Mouse (Mus musculus): ENCODE data around the gene Lpcat2b. TPM values are rescaled to one million over a fixed set of nuclear protein-coding genes. Genes with fewer than 3 reads are reported as not detected.
"Not testable (repeated sequence)": the region's sequence is repeated elsewhere in the genome, so short reads cannot be mapped to it uniquely, and the experiment has no call there.

Lpcat2b gene
- polyA plus RNA-seq (2012; rRNA removed) = 0.06 and 0.10 TPM in 2 replicates

GRCm38 (mm10) chr5:107431249-107431648 lies at the start of gene Lpcat2b:
Gene Lpcat2b, plus strand, starts transcription at chr5:107431549.
- TF ChIP-seq CTCF (IDR thresholded peaks at IDR 0.05; ENCODE audit: extremely low read depth, insufficient read depth, low read length) (no peak), POLR2A (IDR thresholded peaks at IDR 0.05; ENCODE audit: extremely low read depth, insufficient read depth, low read length) (no peak)
- Histone ChIP-seq H3K4me1 (ENCODE audit: control insufficient read depth, insufficient read depth, low read length) (peaks cover 2% of the 10 kb centered on the region; the same call in 1 of the 2 replicates), H3K27ac (ENCODE audit: insufficient read depth, low read length) (no peak within 1 kb of the TSS), H3K4me3 (ENCODE audit: insufficient read depth, low read length) (no peak within 1 kb of the TSS)

- H3K4me1 ChIP-seq (ENCODE audit: control insufficient read depth, insufficient read depth, low read length); H3K27ac ChIP-seq (ENCODE audit: insufficient read depth, low read length); H3K4me3 ChIP-seq (ENCODE audit: insufficient read depth, low read length): not testable (repeated sequence)
These were observed 44.9 kb upstream of the Lpcat2b start for GRCm38 (mm10) chr5:107386448-107386847.

DNA sequence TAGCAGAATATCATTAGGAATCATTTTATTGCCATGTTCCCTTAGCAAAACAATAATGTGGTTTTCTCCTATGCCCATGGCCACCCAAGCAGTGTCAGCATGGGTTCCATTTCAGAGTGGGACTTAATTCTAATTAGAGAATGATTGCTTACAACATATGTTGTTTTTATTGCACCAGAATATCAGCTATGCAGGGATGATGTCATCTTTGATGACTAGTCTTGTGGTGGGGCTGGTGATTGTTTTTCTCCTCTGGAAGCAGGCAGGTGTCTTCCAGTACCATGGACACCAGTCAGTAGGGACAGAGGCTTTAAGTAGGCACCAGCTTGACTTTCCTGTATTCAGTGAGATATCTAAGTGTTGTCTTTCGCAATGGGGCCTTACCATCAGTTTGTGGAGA lies 43.6 kb upstream of the Lpcat2b start:
- 0 out of 2 replicates have a peak, but pooled peaks cover 1% of the 10 kb centered on the region for H3K4me1 ChIP-seq (ENCODE audit: control insufficient read depth, insufficient read depth, low read length)
- no peak for TF ChIP-seq CTCF (IDR thresholded peaks at IDR 0.05; ENCODE audit: extremely low read depth, insufficient read depth, low read length)
- TF ChIP-seq POLR2A (IDR thresholded peaks at IDR 0.05; ENCODE audit: extremely low read depth, insufficient read depth, low read length) = no peak
- no peak overlapping the region for H3K27ac ChIP-seq (ENCODE audit: insufficient read depth, low read length)

DNA sequence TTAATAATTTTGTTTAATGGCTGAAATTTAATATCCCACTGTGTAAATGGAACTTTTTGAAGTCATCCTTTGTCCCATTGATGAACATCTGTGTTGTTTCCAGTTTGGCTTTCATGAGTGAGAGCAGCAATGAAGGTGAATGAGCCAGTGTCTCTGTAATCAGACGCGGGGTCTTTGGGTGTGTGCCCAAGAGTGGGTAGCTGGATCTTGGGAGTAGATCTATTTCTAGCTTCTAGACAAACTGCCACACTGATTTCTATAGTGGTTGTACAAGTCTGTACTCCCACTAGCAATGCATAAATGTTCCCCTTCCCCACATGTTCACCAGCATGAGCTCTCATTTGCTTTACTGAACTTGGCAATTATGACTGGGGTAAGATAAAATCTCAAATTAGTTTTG lies 42.0 kb upstream of the Lpcat2b start:
- Histone ChIP-seq H3K27ac (ENCODE audit: insufficient read depth, low read length) (no peak overlapping the region), H3K4me3 (ENCODE audit: insufficient read depth, low read length) (no peak overlapping the region), H3K4me1 (ENCODE audit: control insufficient read depth, insufficient read depth, low read length) (0 out of 2 replicates have a peak, but pooled peaks cover 1% of the 10 kb centered on the region)
- TF ChIP-seq POLR2A (IDR thresholded peaks at IDR 0.05; ENCODE audit: extremely low read depth, insufficient read depth, low read length) (no peak), CTCF (IDR thresholded peaks at IDR 0.05; ENCODE audit: extremely low read depth, insufficient read depth, low read length) (no peak)

More for the DNA sequence above, 43.6 kb upstream of the Lpcat2b start:
- no peak overlapping the region for H3K4me3 ChIP-seq (ENCODE audit: insufficient read depth, low read length)

- TF ChIP-seq CTCF (IDR thresholded peaks at IDR 0.05; ENCODE audit: extremely low read depth, insufficient read depth, low read length) (no peak), POLR2A (IDR thresholded peaks at IDR 0.05; ENCODE audit: extremely low read depth, insufficient read depth, low read length) (no peak)
- H3K27ac ChIP-seq (ENCODE audit: insufficient read depth, low read length) = no peak overlapping the region
- no peaks in the 10 kb centered on the region for H3K4me1 ChIP-seq (ENCODE audit: control insufficient read depth, insufficient read depth, low read length)
- no peak overlapping the region for H3K4me3 ChIP-seq (ENCODE audit: insufficient read depth, low read length)
These were observed 36.9 kb upstream of the Lpcat2b start for GRCm38 (mm10) chr5:107394437-107394836.

GRCm38 (mm10) chr5:107402436-107402835 lies 28.9 kb upstream of the Lpcat2b start, which contains the start of gene Ephx4:
Gene Ephx4, plus strand, starts transcription at chr5:107402736.
- Histone ChIP-seq H3K4me3 (ENCODE audit: insufficient read depth, low read length) (peak within 1 kb of the TSS; percentile 98), H3K4me1 (ENCODE audit: control insufficient read depth, insufficient read depth, low read length) (peaks cover 8% of the 10 kb centered on the region; the same call in 1 of the 2 replicates), H3K27ac (ENCODE audit: insufficient read depth, low read length) (peak within 1 kb of the TSS; percentile 98)
- no peak for TF ChIP-seq CTCF (IDR thresholded peaks at IDR 0.05; ENCODE audit: extremely low read depth, insufficient read depth, low read length)
- no peak for TF ChIP-seq POLR2A (IDR thresholded peaks at IDR 0.05; ENCODE audit: extremely low read depth, insufficient read depth, low read length)

DNA sequence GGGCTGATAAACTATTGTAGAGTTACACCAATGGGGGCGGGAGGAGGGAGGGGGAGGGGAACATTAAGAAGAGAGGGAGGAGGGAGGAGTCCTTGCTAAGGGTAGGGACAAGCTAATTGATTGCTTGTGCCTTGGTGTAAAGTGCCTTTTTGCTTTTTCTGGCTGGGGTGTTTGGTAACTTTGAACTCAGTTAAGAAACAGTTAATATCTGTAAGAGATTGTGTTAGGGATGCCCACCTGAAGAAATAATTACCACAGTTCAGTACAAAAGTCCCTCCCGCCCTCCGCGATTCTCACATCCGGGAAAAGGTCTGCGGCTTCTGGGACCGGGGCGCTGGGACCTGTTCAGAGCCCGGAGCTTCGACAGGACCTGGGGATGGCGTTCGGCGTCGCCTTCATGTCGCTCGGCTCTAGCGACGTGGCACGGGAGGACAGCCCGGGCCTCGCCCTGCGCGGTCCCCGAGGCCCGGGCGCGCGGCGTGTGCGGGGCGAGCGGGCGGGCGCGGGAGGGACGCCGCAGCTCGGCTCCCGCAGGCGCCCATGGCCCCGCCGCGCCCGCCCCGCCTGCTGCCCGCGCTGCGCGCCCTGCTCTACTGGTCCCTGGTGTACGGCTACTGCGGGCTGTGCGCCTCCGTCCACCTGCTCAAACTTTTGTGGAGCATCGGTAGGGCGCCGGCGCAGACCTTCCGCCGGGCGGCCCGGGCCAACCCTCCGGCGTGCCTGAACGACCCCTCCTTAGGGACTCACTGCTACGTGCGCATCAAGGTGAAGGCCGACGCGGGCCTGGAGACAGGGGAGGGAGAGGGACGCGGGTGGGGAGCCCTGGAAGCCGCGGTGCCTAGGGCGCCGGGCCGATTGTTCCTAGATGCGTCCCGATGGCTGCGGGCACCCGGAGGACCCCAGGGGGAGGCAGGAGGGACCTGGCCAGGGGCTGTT lies 28.1 kb upstream of the Lpcat2b start:
- no peak for TF ChIP-seq POLR2A (IDR thresholded peaks at IDR 0.05; ENCODE audit: extremely low read depth, insufficient read depth, low read length)
- TF ChIP-seq CTCF (IDR thresholded peaks at IDR 0.05; ENCODE audit: extremely low read depth, insufficient read depth, low read length) = no peak
- H3K4me3 ChIP-seq (ENCODE audit: insufficient read depth, low read length) = peak overlapping the region; percentile 98
- H3K4me1 ChIP-seq (ENCODE audit: control insufficient read depth, insufficient read depth, low read length) = peaks cover 11% of the 10 kb centered on the region
- H3K27ac ChIP-seq (ENCODE audit: insufficient read depth, low read length) = peak overlapping the region; percentile 98

DNA sequence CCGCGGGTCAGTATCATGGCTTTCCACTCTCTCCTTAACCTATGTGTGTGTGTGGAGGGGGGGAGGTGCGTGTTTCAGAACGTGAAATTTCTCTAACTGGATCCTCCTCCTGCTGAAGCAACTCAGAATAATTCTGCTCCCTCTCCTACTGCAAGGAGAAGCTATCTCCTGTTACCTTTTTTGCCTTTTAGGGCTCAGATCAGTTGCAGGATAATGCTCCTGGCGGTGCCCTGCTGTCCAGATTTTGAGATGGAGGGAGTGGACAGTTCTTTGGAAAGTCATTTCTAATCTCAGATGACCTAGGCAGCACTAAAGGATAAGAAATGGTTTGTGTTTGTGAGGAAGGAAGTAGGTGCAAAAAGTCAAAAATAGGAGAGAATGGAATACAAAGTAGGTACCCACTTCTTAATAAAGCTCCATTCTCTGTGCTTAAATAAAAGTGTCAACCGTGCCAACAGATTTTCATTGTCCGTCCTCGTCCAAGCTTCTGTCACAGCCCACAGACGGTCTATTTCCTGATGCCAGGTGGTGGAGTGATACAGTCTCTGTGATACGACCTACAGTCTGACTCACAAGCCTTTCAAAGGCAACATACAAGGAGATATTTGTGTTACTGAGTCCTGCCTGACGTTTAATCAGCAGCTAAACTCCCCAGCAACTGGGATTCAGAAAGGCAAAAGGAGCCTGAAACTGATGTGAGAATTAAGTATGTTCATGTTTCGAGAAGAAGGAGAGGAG lies 27.2 kb upstream of the Lpcat2b start:
- peak; percentile 66; the same call in 1 of the 2 replicates for TF ChIP-seq POLR2A (IDR thresholded peaks at IDR 0.05; ENCODE audit: extremely low read depth, insufficient read depth, low read length)
- TF ChIP-seq CTCF (IDR thresholded peaks at IDR 0.05; ENCODE audit: extremely low read depth, insufficient read depth, low read length) = no peak
- H3K4me3 ChIP-seq (ENCODE audit: insufficient read depth, low read length) = peak overlapping the region; percentile 98
- peaks cover 11% of the 10 kb centered on the region for H3K4me1 ChIP-seq (ENCODE audit: control insufficient read depth, insufficient read depth, low read length)
- H3K27ac ChIP-seq (ENCODE audit: insufficient read depth, low read length) = peak overlapping the region; percentile 98

- Histone ChIP-seq H3K4me1 (ENCODE audit: control insufficient read depth, insufficient read depth, low read length) (peaks cover 12% of the 10 kb centered on the region), H3K27ac (ENCODE audit: insufficient read depth, low read length) (peak overlapping the region; percentile 100), H3K4me3 (ENCODE audit: insufficient read depth, low read length) (peak overlapping the region; percentile 49)
- peak; percentile 76; the same call in 1 of the 2 replicates for TF ChIP-seq POLR2A (IDR thresholded peaks at IDR 0.05; ENCODE audit: extremely low read depth, insufficient read depth, low read length)
- no peak for TF ChIP-seq CTCF (IDR thresholded peaks at IDR 0.05; ENCODE audit: extremely low read depth, insufficient read depth, low read length)
These were observed 26.0 kb upstream of the Lpcat2b start for GRCm38 (mm10) chr5:107405361-107405760.
